Mouse (Mus musculus) intestine, postnatal 0 days (tissue): ENCODE data around the gene Arl10. TPM values are rescaled to one million over a fixed set of nuclear protein-coding genes. Genes with fewer than 3 reads are reported as not detected.

Source experiments
- ATAC-seq: fragments of 200-750 bp; cut with Nextera tagmentation; 2 replicates; pipeline ENCODE4 v1.8.0; 2017; ENCODE audit warnings: mild to moderate bottlenecking, moderate TSS enrichment, moderate library complexity
- H3K27ac ChIP-seq: fragments of 300-500 bp; sonication (generic); 2 replicates; pipeline ENCODE4 v1.5.1; 2014; ENCODE audit warnings: mild to moderate bottlenecking, low read depth, low read length, moderate library complexity
- H3K27me3 ChIP-seq: fragments of 300-500 bp; sonication (generic); replicated peaks from 2 replicates; pipeline ENCODE4 v1.6.1; 2014; ENCODE audit warnings: low read length, mixed read lengths; ENCODE audit not compliant: control insufficient read depth, insufficient read depth
- H3K36me3 ChIP-seq: fragments of 300-500 bp; sonication (generic); 2 replicates; pipeline ENCODE4 v1.6.1; 2014; ENCODE audit warnings: mild to moderate bottlenecking, moderate library complexity; ENCODE audit not compliant: control insufficient read depth, insufficient read depth
- H3K4me1 ChIP-seq: fragments of 300-500 bp; sonication (generic); replicated peaks from 2 replicates; pipeline ENCODE4 v1.6.1; 2014; ENCODE audit warnings: antibody characterized with exemption, low read length, mixed read lengths; ENCODE audit not compliant: control insufficient read depth, insufficient read depth
- H3K4me2 ChIP-seq: fragments of 300-500 bp; sonication (generic); replicated peaks from 2 replicates; pipeline ENCODE4 v1.6.1; 2014; ENCODE audit warnings: low read depth, mild to moderate bottlenecking, moderate library complexity
- H3K4me3 ChIP-seq: fragments of 300-500 bp; sonication (generic); 2 replicates; pipeline ENCODE4 v1.5.1; 2014; ENCODE audit warnings: low read depth, low read length
- H3K9ac ChIP-seq: fragments of 300-500 bp; sonication (generic); 2 replicates; pipeline ENCODE4 v1.6.1; 2014; ENCODE audit warnings: mild to moderate bottlenecking, low read depth, low read length
- H3K9me3 ChIP-seq: fragments of 300-500 bp; sonication (generic); 2 replicates; pipeline ENCODE4 v1.6.1; 2016; ENCODE audit warnings: mixed run types; ENCODE audit not compliant: control insufficient read depth
- CTCF ChIP-seq: sonication (generic); IDR thresholded peaks from 2 replicates; pipeline ENCODE4 v1.5.1; 2016; ENCODE audit warnings: low read depth, mild to moderate bottlenecking, control low read depth, antibody characterized with exemption, moderate library complexity
- WGBS: fragments of 180-500 bp; shearing (Covaris S2); extraction: QIAGEN DNeasy Blood & Tissue Kit; methylation state at CpG from one replicate; pipeline ENCODE4 v1.1.7; 2014; 5-methylcytosine and 5-hydroxymethylcytosine counted together
- polyA plus RNA-seq: library from polyadenylated mRNA; unstranded; fragments of >200 nt; fragmentation: Nextera tagmentation; extraction: Ambion mirVana; gene quantifications from 2 replicates; pipeline ENCODE4 v1.2.1, GENCODE M21; 2015

Arl10 gene
- 9.3 and 11.3 TPM in 2 replicates for polyA plus RNA-seq

GRCm38 (mm10) chr13:54574854-54575481, at the start of gene Arl10:
TSS of gene Arl10 (plus strand) at chr13:54575015.
- peaks cover 14% of the 10 kb centered on the region; the same call in 1 of the 2 replicates for H3K36me3 ChIP-seq
- peak; percentile 53 for TF ChIP-seq CTCF
- ATAC-seq: peak; percentile 78
- H3K4me1 ChIP-seq: 0 out of 2 replicates have a peak, but pooled peaks cover 5% of the 10 kb centered on the region
- peak within 1 kb of the TSS; percentile 66 for H3K4me3 ChIP-seq
- H3K9me3 ChIP-seq: no peaks in the 10 kb centered on the region
- H3K27ac ChIP-seq: peak within 1 kb of the TSS; percentile 50
- under 1% methylated on average over 55 of the region's 55 CpGs for WGBS
- H3K4me2 ChIP-seq: peak within 1 kb of the TSS; percentile 74
- no peaks in the 10 kb centered on the region for H3K27me3 ChIP-seq
- peak within 1 kb of the TSS; percentile 64 for H3K9ac ChIP-seq

GRCm38 (mm10) chr13:54527140-54527539, 47.7 kb upstream of the Arl10 start:
- no peaks in the 10 kb centered on the region for H3K9me3 ChIP-seq

GRCm38 (mm10) chr13:54532134-54532533, 42.7 kb upstream of the Arl10 start:
- Histone ChIP-seq H3K9me3 (no peaks in the 10 kb centered on the region), H3K27ac (no peak overlapping the region), H3K4me2 (no peak overlapping the region), H3K4me1 (no peaks in the 10 kb centered on the region), H3K27me3 (no peaks in the 10 kb centered on the region), H3K4me3 (no peak overlapping the region), H3K36me3 (peaks cover 15% of the 10 kb centered on the region; the same call in 1 of the 2 replicates), H3K9ac (no peak overlapping the region)
- TF ChIP-seq CTCF: no peak
- no peak for ATAC-seq

More at GRCm38 (mm10) chr13:54527140-54527539, 47.7 kb upstream of the Arl10 start:
- Histone ChIP-seq H3K9ac (no peak overlapping the region), H3K4me3 (no peak overlapping the region), H3K36me3 (peaks cover 24% of the 10 kb centered on the region), H3K27ac (no peak overlapping the region), H3K4me1 (no peaks in the 10 kb centered on the region), H3K4me2 (no peak overlapping the region), H3K27me3 (no peaks in the 10 kb centered on the region)
- 87% methylated on average over 6 of the region's 6 CpGs for WGBS
- no peak for ATAC-seq
- no peak for TF ChIP-seq CTCF

GRCm38 (mm10) chr13:54548036-54548435, 26.8 kb upstream of the Arl10 start:
- no peak overlapping the region for H3K9ac ChIP-seq
- H3K9me3 ChIP-seq: no peaks in the 10 kb centered on the region
- 82% methylated on average over 7 of the region's 7 CpGs for WGBS
- TF ChIP-seq CTCF: no peak
- H3K27me3 ChIP-seq: no peaks in the 10 kb centered on the region
- H3K27ac ChIP-seq: 0 out of 2 replicates have a peak overlapping the region, but pooled peaks have one; percentile 3
- peaks cover 42% of the 10 kb centered on the region for H3K36me3 ChIP-seq
- H3K4me2 ChIP-seq: no peak overlapping the region
- no peak overlapping the region for H3K4me3 ChIP-seq
- H3K4me1 ChIP-seq: no peaks in the 10 kb centered on the region
- ATAC-seq: no peak

GRCm38 (mm10) chr13:54556176-54556575, 18.6 kb upstream of the Arl10 start:
- H3K9ac ChIP-seq: no peak overlapping the region
- H3K27me3 ChIP-seq: no peaks in the 10 kb centered on the region
- no peak overlapping the region for H3K27ac ChIP-seq
- no peak for ATAC-seq
- H3K36me3 ChIP-seq: peaks cover 87% of the 10 kb centered on the region
- H3K4me3 ChIP-seq: no peak overlapping the region
- no peak overlapping the region for H3K4me2 ChIP-seq
- no peaks in the 10 kb centered on the region for H3K4me1 ChIP-seq
- H3K9me3 ChIP-seq: no peaks in the 10 kb centered on the region
- TF ChIP-seq CTCF: no peak
- WGBS: 94% methylated on average over 9 of the region's 9 CpGs

- H3K4me3 ChIP-seq: no peak overlapping the region
- H3K27me3 ChIP-seq: no peaks in the 10 kb centered on the region
- no peak for TF ChIP-seq CTCF
- 89% methylated on average over 3 of the region's 3 CpGs for WGBS
- no peak overlapping the region for H3K4me2 ChIP-seq
- ATAC-seq: no peak
- H3K36me3 ChIP-seq: peaks cover 87% of the 10 kb centered on the region
- H3K9ac ChIP-seq: no peak overlapping the region
- no peaks in the 10 kb centered on the region for H3K4me1 ChIP-seq
- H3K9me3 ChIP-seq: no peaks in the 10 kb centered on the region
- H3K27ac ChIP-seq: no peak overlapping the region
Observed at GRCm38 (mm10) chr13:54556796-54557195, 18.0 kb upstream of the Arl10 start.

GRCm38 (mm10) chr13:54557652-54558051, 17.2 kb upstream of the Arl10 start:
- 100% methylated on average over 1 of the region's 1 CpGs for WGBS
- H3K36me3 ChIP-seq: peaks cover 80% of the 10 kb centered on the region
- no peak overlapping the region for H3K9ac ChIP-seq
- H3K4me2 ChIP-seq: no peak overlapping the region
- no peak overlapping the region for H3K4me3 ChIP-seq
- H3K9me3 ChIP-seq: no peaks in the 10 kb centered on the region
- H3K27me3 ChIP-seq: no peaks in the 10 kb centered on the region
- H3K4me1 ChIP-seq: no peaks in the 10 kb centered on the region
- H3K27ac ChIP-seq: no peak overlapping the region
- no peak for ATAC-seq
- TF ChIP-seq CTCF: no peak
